Mouse (Mus musculus) limb, embryonic 10.5 days (tissue): ENCODE results near the gene Cubn. TPM values are rescaled to one million over a fixed set of nuclear protein-coding genes. Genes with fewer than 3 reads are reported as not detected.
A peak's percentile ranks its signal among the peaks of the same experiment; 100 is the strongest.

Source experiments
- DNase-seq: peaks from one replicate; pipeline ENCODE4 v3.0.0-alpha.2; 2017; ENCODE audit warnings: low spot score
- H3K27ac ChIP-seq: fragments of 300-500 bp; sonication (generic); 2 replicates; pipeline ENCODE4 v1.5.1; 2016; ENCODE audit warnings: mild to moderate bottlenecking
- H3K27me3 ChIP-seq: fragments of 300-500 bp; sonication (generic); 2 replicates; pipeline ENCODE4 v1.6.1; 2016; ENCODE audit warnings: low read depth, mild to moderate bottlenecking; ENCODE audit not compliant: poor library complexity, severe bottlenecking
- H3K36me3 ChIP-seq: fragments of 300-500 bp; sonication (generic); 2 replicates; pipeline ENCODE4 v1.6.1; 2016; ENCODE audit warnings: mild to moderate bottlenecking, moderate library complexity
- H3K4me1 ChIP-seq: fragments of 300-500 bp; sonication (generic); 2 replicates; pipeline ENCODE4 v1.6.1; 2016
- H3K4me3 ChIP-seq: fragments of 300-500 bp; sonication (generic); 2 replicates; pipeline ENCODE4 v1.5.1; 2016; ENCODE audit warnings: mild to moderate bottlenecking, moderate library complexity
- H3K9me3 ChIP-seq: fragments of 300-500 bp; sonication (generic); replicated peaks from 2 replicates; pipeline ENCODE4 v1.6.1; 2016; ENCODE audit warnings: mild to moderate bottlenecking
- WGBS: fragments of 180-500 bp; shearing (Covaris S2); methylation state at CpG from one replicate; pipeline ENCODE4 v1.1.7; 2016; 5-methylcytosine and 5-hydroxymethylcytosine counted together
- polyA plus RNA-seq: library from polyadenylated mRNA; unstranded; fragments of >200 nt; fragmentation: Nextera tagmentation; extraction: Ambion mirVana; gene quantifications from 2 replicates; pipeline ENCODE4 v1.2.1, GENCODE M21; 2016

Gene Cubn
- polyA plus RNA-seq, 1 experiment from 2014 or later, result 0.05 TPM

GRCm38 (mm10) chr2:13391018-13391417 is 100.6 kb downstream of the Cubn start:
- 58% methylated on average over 3 of the region's 3 CpGs for WGBS
- Histone ChIP-seq H3K27ac (no peak overlapping the region), H3K36me3 (no peaks in the 10 kb centered on the region), H3K27me3 (no peaks in the 10 kb centered on the region), H3K9me3 (no peaks in the 10 kb centered on the region), H3K4me1 (peaks cover under 1% of the 10 kb centered on the region; the same call in 1 of the 2 replicates), H3K4me3 (no peak overlapping the region)
- no peak for DNase-seq

- Histone ChIP-seq H3K4me1 (peaks cover 14% of the 10 kb centered on the region), H3K27ac (no peak overlapping the region), H3K9me3 (no peaks in the 10 kb centered on the region), H3K27me3 (no peaks in the 10 kb centered on the region), H3K4me3 (no peak overlapping the region), H3K36me3 (no peaks in the 10 kb centered on the region)
- WGBS, result 94% methylated on average over 5 of the region's 5 CpGs
- no peak for DNase-seq
Observed at GRCm38 (mm10) chr2:13386631-13387030, 105.0 kb downstream of the Cubn start.

GRCm38 (mm10) chr2:13385542-13386345 is 105.9 kb downstream of the Cubn start:
- Histone ChIP-seq H3K36me3 (no peaks in the 10 kb centered on the region), H3K27ac (peak overlapping the region; percentile 36; the same call in 1 of the 2 replicates), H3K9me3 (no peaks in the 10 kb centered on the region), H3K4me3 (no peak overlapping the region), H3K27me3 (no peaks in the 10 kb centered on the region), H3K4me1 (peaks cover 14% of the 10 kb centered on the region)
- no peak for DNase-seq
- 71% methylated on average over 3 of the region's 3 CpGs for WGBS

GRCm38 (mm10) chr2:13384775-13385541 is 106.7 kb downstream of the Cubn start:
- no peak for DNase-seq
- H3K27me3 ChIP-seq, result no peaks in the 10 kb centered on the region
- peaks cover 14% of the 10 kb centered on the region for H3K4me1 ChIP-seq
- H3K27ac ChIP-seq, result peak overlapping the region; percentile 36; the same call in 1 of the 2 replicates
- WGBS, result 33% methylated on average over 4 of the region's 4 CpGs
- H3K9me3 ChIP-seq, result no peaks in the 10 kb centered on the region
- no peak overlapping the region for H3K4me3 ChIP-seq
- no peaks in the 10 kb centered on the region for H3K36me3 ChIP-seq

- Histone ChIP-seq H3K27me3 (no peaks in the 10 kb centered on the region), H3K36me3 (no peaks in the 10 kb centered on the region), H3K4me3 (no peak overlapping the region), H3K4me1 (peaks cover 21% of the 10 kb centered on the region), H3K9me3 (no peaks in the 10 kb centered on the region), H3K27ac (no peak overlapping the region)
- WGBS, result 87% methylated on average over 4 of the region's 4 CpGs
- DNase-seq, result no peak
Observed at GRCm38 (mm10) chr2:13376166-13376565, 115.4 kb downstream of the Cubn start.

- Histone ChIP-seq H3K4me1 (peaks cover 30% of the 10 kb centered on the region), H3K9me3 (no peaks in the 10 kb centered on the region), H3K4me3 (no peak overlapping the region), H3K27ac (no peak overlapping the region), H3K27me3 (no peaks in the 10 kb centered on the region), H3K36me3 (no peaks in the 10 kb centered on the region)
- DNase-seq, result no peak
- 87% methylated on average over 1 of the region's 1 CpGs for WGBS
Observed at GRCm38 (mm10) chr2:13373291-13373690, 118.3 kb downstream of the Cubn start.

GRCm38 (mm10) chr2:13372825-13373224 is 118.8 kb downstream of the Cubn start:
- H3K27me3 ChIP-seq, result no peaks in the 10 kb centered on the region
- H3K4me3 ChIP-seq, result no peak overlapping the region
- WGBS, result 53% methylated on average over 3 of the region's 3 CpGs
- peaks cover 30% of the 10 kb centered on the region for H3K4me1 ChIP-seq
- no peaks in the 10 kb centered on the region for H3K36me3 ChIP-seq
- no peaks in the 10 kb centered on the region for H3K9me3 ChIP-seq
- peak overlapping the region; percentile 86; the same call in 1 of the 2 replicates for H3K27ac ChIP-seq
- DNase-seq, result no peak

GRCm38 (mm10) chr2:13372256-13372824 is 119.3 kb downstream of the Cubn start:
- Histone ChIP-seq H3K9me3 (no peaks in the 10 kb centered on the region), H3K27me3 (no peaks in the 10 kb centered on the region), H3K36me3 (no peaks in the 10 kb centered on the region), H3K4me1 (peaks cover 30% of the 10 kb centered on the region), H3K27ac (peak overlapping the region; percentile 86), H3K4me3 (peak overlapping the region; percentile 19; the same call in 1 of the 2 replicates)
- peak; percentile 65 for DNase-seq
- WGBS, result under 1% methylated on average over 5 of the region's 5 CpGs

- 8% methylated on average over 4 of the region's 4 CpGs for WGBS
- H3K27me3 ChIP-seq, result no peaks in the 10 kb centered on the region
- H3K36me3 ChIP-seq, result no peaks in the 10 kb centered on the region
- DNase-seq, result peak; percentile 38
- H3K27ac ChIP-seq, result peak overlapping the region; percentile 86
- peak overlapping the region; percentile 19; the same call in 1 of the 2 replicates for H3K4me3 ChIP-seq
- H3K4me1 ChIP-seq, result peaks cover 30% of the 10 kb centered on the region
- H3K9me3 ChIP-seq, result no peaks in the 10 kb centered on the region
Observed at GRCm38 (mm10) chr2:13371797-13372170, 119.8 kb downstream of the Cubn start.

GRCm38 (mm10) chr2:13371072-13371796 is 120.4 kb downstream of the Cubn start:
- H3K4me3 ChIP-seq, result no peak overlapping the region
- H3K9me3 ChIP-seq, result no peaks in the 10 kb centered on the region
- peak overlapping the region; percentile 86 for H3K27ac ChIP-seq
- H3K36me3 ChIP-seq, result no peaks in the 10 kb centered on the region
- peaks cover 30% of the 10 kb centered on the region for H3K4me1 ChIP-seq
- no peaks in the 10 kb centered on the region for H3K27me3 ChIP-seq
- 47% methylated on average over 10 of the region's 10 CpGs for WGBS
- DNase-seq, result no peak

GRCm38 (mm10) chr2:13370556-13370955 is 121.1 kb downstream of the Cubn start:
- Histone ChIP-seq H3K27ac (no peak overlapping the region), H3K36me3 (no peaks in the 10 kb centered on the region), H3K27me3 (no peaks in the 10 kb centered on the region), H3K4me3 (no peak overlapping the region), H3K9me3 (no peaks in the 10 kb centered on the region), H3K4me1 (peaks cover 30% of the 10 kb centered on the region)
- 37% methylated on average over 2 of the region's 2 CpGs for WGBS
- DNase-seq, result no peak

- DNase-seq, result no peak
- peaks cover 30% of the 10 kb centered on the region for H3K4me1 ChIP-seq
- H3K4me3 ChIP-seq, result no peak overlapping the region
- H3K27me3 ChIP-seq, result no peaks in the 10 kb centered on the region
- H3K9me3 ChIP-seq, result no peaks in the 10 kb centered on the region
- H3K27ac ChIP-seq, result no peak overlapping the region
- H3K36me3 ChIP-seq, result no peaks in the 10 kb centered on the region
- WGBS, result 79% methylated on average over 3 of the region's 3 CpGs
Observed at GRCm38 (mm10) chr2:13368517-13368916, 123.1 kb downstream of the Cubn start.
